Mouse (Mus musculus) embryonic facial prominence, embryonic 15.5 days (tissue): ENCODE data around the gene Mecom. TPM values are rescaled to one million over a fixed set of nuclear protein-coding genes. Genes with fewer than 3 reads are reported as not detected.

ENCODE experiments used
- ATAC-seq: fragments of 200-750 bp; cut with Nextera tagmentation; 2 replicates; pipeline ENCODE4 v1.8.0; 2017; ENCODE audit warnings: low read depth, moderate TSS enrichment; ENCODE audit not compliant: insufficient number of reproducible peaks, low FRiP score, low TSS enrichment
- H3K27ac ChIP-seq: fragments of 300-500 bp; sonication (generic); replicated peaks from 2 replicates; pipeline ENCODE4 v1.5.1; 2015; ENCODE audit warnings: mild to moderate bottlenecking, inconsistent platforms
- H3K27me3 ChIP-seq: fragments of 300-500 bp; sonication (generic); 2 replicates; pipeline ENCODE4 v1.6.1; 2015; ENCODE audit warnings: inconsistent platforms
- H3K36me3 ChIP-seq: fragments of 300-500 bp; sonication (generic); 2 replicates; pipeline ENCODE4 v1.6.1; 2015; ENCODE audit warnings: mild to moderate bottlenecking, inconsistent platforms
- H3K4me1 ChIP-seq: fragments of 300-500 bp; sonication (generic); 2 replicates; pipeline ENCODE4 v1.6.1; 2015; ENCODE audit warnings: inconsistent platforms
- H3K4me2 ChIP-seq: fragments of 300-500 bp; sonication (generic); replicated peaks from 2 replicates; pipeline ENCODE4 v1.6.1; 2015; ENCODE audit warnings: mild to moderate bottlenecking, inconsistent platforms
- H3K4me3 ChIP-seq: fragments of 300-500 bp; sonication (generic); replicated peaks from 2 replicates; pipeline ENCODE4 v1.5.1; 2015; ENCODE audit warnings: mild to moderate bottlenecking, inconsistent platforms
- H3K9ac ChIP-seq: fragments of 300-500 bp; sonication (generic); 2 replicates; pipeline ENCODE4 v1.6.1; 2015; ENCODE audit warnings: inconsistent platforms
- H3K9me3 ChIP-seq: fragments of 300-500 bp; sonication (generic); replicated peaks from 2 replicates; pipeline ENCODE4 v1.6.1; 2016; ENCODE audit warnings: inconsistent platforms
- WGBS: fragments of 180-500 bp; shearing (Covaris S2); methylation state at CpG from one replicate; pipeline ENCODE4 v1.1.7; 2015; 5-methylcytosine and 5-hydroxymethylcytosine counted together
- polyA plus RNA-seq: library from polyadenylated mRNA; unstranded; fragments of >200 nt; fragmentation: Nextera tagmentation; extraction: Ambion mirVana; gene quantifications from 2 replicates; pipeline ENCODE4 v1.2.1, GENCODE M21; 2015

Gene Mecom
- polyA plus RNA-seq, 1 experiment from 2014 or later: 8.8 TPM

GRCm38 (mm10) chr3:30455902-30456301, 91.9 kb downstream of the Mecom start:
- Histone ChIP-seq H3K9ac (no peak overlapping the region), H3K27ac (no peak overlapping the region), H3K27me3 (no peaks in the 10 kb centered on the region), H3K4me3 (no peak overlapping the region), H3K4me1 (peaks cover 4% of the 10 kb centered on the region; the same call in 1 of the 2 replicates), H3K36me3 (no peaks in the 10 kb centered on the region), H3K9me3 (no peaks in the 10 kb centered on the region), H3K4me2 (no peak overlapping the region)
- ATAC-seq: no peak
- WGBS: 62% methylated on average over 8 of the region's 8 CpGs

- ATAC-seq: no peak
- Histone ChIP-seq H3K9me3 (no peaks in the 10 kb centered on the region), H3K4me3 (no peak overlapping the region), H3K9ac (no peak overlapping the region), H3K27me3 (no peaks in the 10 kb centered on the region), H3K4me1 (peaks cover 4% of the 10 kb centered on the region; the same call in 1 of the 2 replicates), H3K27ac (no peak overlapping the region), H3K4me2 (no peak overlapping the region), H3K36me3 (no peaks in the 10 kb centered on the region)
- 50% methylated on average over 15 of the region's 15 CpGs for WGBS
Observed at GRCm38 (mm10) chr3:30453546-30454455, 94.0 kb downstream of the Mecom start.

- WGBS: 44% methylated on average over 6 of the region's 6 CpGs
- no peaks in the 10 kb centered on the region for H3K9me3 ChIP-seq
- no peak overlapping the region for H3K27ac ChIP-seq
- H3K27me3 ChIP-seq: no peaks in the 10 kb centered on the region
- ATAC-seq: no peak
- no peak overlapping the region for H3K4me2 ChIP-seq
- H3K36me3 ChIP-seq: no peaks in the 10 kb centered on the region
- no peak overlapping the region for H3K4me3 ChIP-seq
- H3K4me1 ChIP-seq: peaks cover 4% of the 10 kb centered on the region; the same call in 1 of the 2 replicates
- H3K9ac ChIP-seq: no peak overlapping the region
Observed at GRCm38 (mm10) chr3:30453046-30453445, 94.8 kb downstream of the Mecom start.

- WGBS: 84% methylated on average over 7 of the region's 7 CpGs
- Histone ChIP-seq H3K9ac (no peak overlapping the region), H3K4me2 (no peak overlapping the region), H3K27ac (no peak overlapping the region), H3K27me3 (no peaks in the 10 kb centered on the region), H3K9me3 (no peaks in the 10 kb centered on the region), H3K4me3 (no peak overlapping the region), H3K4me1 (peaks cover 4% of the 10 kb centered on the region; the same call in 1 of the 2 replicates), H3K36me3 (no peaks in the 10 kb centered on the region)
- no peak for ATAC-seq
Observed at GRCm38 (mm10) chr3:30452511-30452910, 95.3 kb downstream of the Mecom start.

- no peak overlapping the region for H3K27ac ChIP-seq
- H3K4me2 ChIP-seq: no peak overlapping the region
- ATAC-seq: no peak
- H3K4me1 ChIP-seq: peaks cover 4% of the 10 kb centered on the region; the same call in 1 of the 2 replicates
- H3K4me3 ChIP-seq: no peak overlapping the region
- H3K36me3 ChIP-seq: no peaks in the 10 kb centered on the region
- no peaks in the 10 kb centered on the region for H3K9me3 ChIP-seq
- no peaks in the 10 kb centered on the region for H3K27me3 ChIP-seq
- 75% methylated on average over 10 of the region's 10 CpGs for WGBS
- H3K9ac ChIP-seq: no peak overlapping the region
Observed at GRCm38 (mm10) chr3:30450206-30450965, 97.4 kb downstream of the Mecom start.

- H3K4me3 ChIP-seq: no peak overlapping the region
- H3K4me2 ChIP-seq: no peak overlapping the region
- H3K9ac ChIP-seq: no peak overlapping the region
- H3K27me3 ChIP-seq: no peaks in the 10 kb centered on the region
- no peak overlapping the region for H3K27ac ChIP-seq
- no peaks in the 10 kb centered on the region for H3K36me3 ChIP-seq
- 90% methylated on average over 1 of the region's 1 CpGs for WGBS
- H3K4me1 ChIP-seq: peaks cover 4% of the 10 kb centered on the region; the same call in 1 of the 2 replicates
- H3K9me3 ChIP-seq: no peaks in the 10 kb centered on the region
- ATAC-seq: no peak
Observed at GRCm38 (mm10) chr3:30448624-30449023, 99.2 kb downstream of the Mecom start.

GRCm38 (mm10) chr3:30445970-30446442, 101.8 kb downstream of the Mecom start:
- Histone ChIP-seq H3K36me3 (no peaks in the 10 kb centered on the region), H3K9me3 (no peaks in the 10 kb centered on the region), H3K4me2 (no peak overlapping the region), H3K27me3 (no peaks in the 10 kb centered on the region), H3K4me3 (no peak overlapping the region), H3K27ac (no peak overlapping the region), H3K9ac (no peak overlapping the region), H3K4me1 (no peaks in the 10 kb centered on the region)
- ATAC-seq: no peak
- 94% methylated on average over 6 of the region's 6 CpGs for WGBS

- Histone ChIP-seq H3K27me3 (no peaks in the 10 kb centered on the region), H3K4me2 (no peak overlapping the region), H3K4me3 (no peak overlapping the region), H3K36me3 (no peaks in the 10 kb centered on the region), H3K4me1 (no peaks in the 10 kb centered on the region), H3K9me3 (no peaks in the 10 kb centered on the region), H3K9ac (no peak overlapping the region), H3K27ac (no peak overlapping the region)
- 91% methylated on average over 4 of the region's 4 CpGs for whole genome bisulfite sequencing
- ATAC-seq: no peak
Observed at GRCm38 (mm10) chr3:30445247-30445969, 102.4 kb downstream of the Mecom start.

GRCm38 (mm10) chr3:30441646-30442045, 106.2 kb downstream of the Mecom start:
- Histone ChIP-seq H3K27ac (no peak overlapping the region), H3K27me3 (no peaks in the 10 kb centered on the region), H3K36me3 (no peaks in the 10 kb centered on the region), H3K9me3 (no peaks in the 10 kb centered on the region), H3K9ac (no peak overlapping the region), H3K4me2 (no peak overlapping the region), H3K4me3 (no peak overlapping the region), H3K4me1 (no peaks in the 10 kb centered on the region)
- no peak for ATAC-seq

- Histone ChIP-seq H3K4me3 (no peak overlapping the region), H3K9ac (no peak overlapping the region)
- 56% methylated on average over 7 of the region's 7 CpGs for WGBS
Observed at GRCm38 (mm10) chr3:30438007-30438406, 109.8 kb downstream of the Mecom start.

GRCm38 (mm10) chr3:30436561-30436960, 111.2 kb downstream of the Mecom start:
- H3K9ac ChIP-seq: no peak overlapping the region
- H3K4me3 ChIP-seq: no peak overlapping the region
- 61% methylated on average over 6 of the region's 6 CpGs for WGBS
- no peaks in the 10 kb centered on the region for H3K36me3 ChIP-seq
- H3K9me3 ChIP-seq: no peaks in the 10 kb centered on the region
- no peak for ATAC-seq
- no peaks in the 10 kb centered on the region for H3K4me1 ChIP-seq
- H3K4me2 ChIP-seq: no peak overlapping the region
- no peaks in the 10 kb centered on the region for H3K27me3 ChIP-seq
- H3K27ac ChIP-seq: no peak overlapping the region

More at GRCm38 (mm10) chr3:30438007-30438406, 109.8 kb downstream of the Mecom start:
- no peaks in the 10 kb centered on the region for H3K27me3 ChIP-seq
- no peak overlapping the region for H3K4me2 ChIP-seq
- no peaks in the 10 kb centered on the region for H3K36me3 ChIP-seq
- H3K9me3 ChIP-seq: no peaks in the 10 kb centered on the region
- no peak overlapping the region for H3K27ac ChIP-seq
- no peaks in the 10 kb centered on the region for H3K4me1 ChIP-seq
- ATAC-seq: no peak; the same call in 1 of the 2 replicates
